Comparison of ENCODE assay signal across 9 mouse cellular contexts in genomic region chr12:74284685-74285054, GRCm38 (mm10). TPM values are rescaled to one million over a fixed set of nuclear protein-coding genes. Genes with fewer than 3 reads are reported as not detected.
A peak's percentile ranks its signal among the peaks of the same experiment; 100 is the strongest.
DNase-seq lines count a peak whose midpoint lies in the region; ATAC-seq and TF ChIP-seq lines count a peak whose summit lies in the region.
"Had no signal": no experiment of that assay in that cellular context is flagged by ENCODE, and none has a peak within 500 bp of the region (broad histone marks: within the 10 kb centered on the region; RNA-seq: fewer than 3 reads in every experiment).

No protein-coding gene starts in this region.

- DNase-seq in gastrocnemius, adult 2 months = no peak
- no peak for DNase-seq in gastrocnemius, adult 18-20 months (ENCODE audit: low spot score)
- DNase-seq in forebrain, postnatal 0 days = peak; percentile 57
- DNase-seq in left cerebral cortex, postnatal 36 days (ENCODE audit: low spot score in 2 of 2) = peak; percentile 62 to 65
- peak; percentile 57 to 64 for DNase-seq in right cerebral cortex, postnatal 36 days (ENCODE audit: low spot score in 2 of 2)
- no peak for DNase-seq in gastrocnemius, postnatal 14 days
- DNase-seq in thymus, postnatal 36 days = no peak

- H3K9me3 ChIP-seq in forebrain, postnatal 0 days (ENCODE audit: low read length) = no peaks in the 10 kb centered on the region
- H3K9me3 ChIP-seq: liver, embryonic 15.5 days had no signal

- H3K4me1 ChIP-seq in forebrain, postnatal 0 days (ENCODE audit: insufficient read depth) = peaks cover 5% of the 10 kb centered on the region; the same call in 1 of the 2 replicates
- H3K4me1 ChIP-seq: liver, embryonic 15.5 days had no signal

- ATAC-seq in cerebellum, adult (ENCODE audit: insufficient number of reproducible peaks, low FRiP score, low TSS enrichment) = peak; percentile 81
- peak; percentile 53 for ATAC-seq in forebrain, postnatal 0 days

- no peak overlapping the region for H3K27ac ChIP-seq in gastrocnemius, adult 2 months
- H3K27ac ChIP-seq in forebrain, postnatal 0 days (ENCODE audit: low read depth, low read length) = peak overlapping the region; percentile 57
- H3K27ac ChIP-seq: liver, embryonic 15.5 days had no signal

- no peaks in the 10 kb centered on the region for H3K36me3 ChIP-seq in forebrain, postnatal 0 days (ENCODE audit: insufficient read depth)
- H3K36me3 ChIP-seq: liver, embryonic 15.5 days had no signal

- peak overlapping the region; percentile 67 for H3K9ac ChIP-seq in forebrain, postnatal 0 days
- H3K9ac ChIP-seq: liver, embryonic 15.5 days had no signal

- H3K27me3 ChIP-seq in forebrain, postnatal 0 days (ENCODE audit: insufficient read depth, low read length) = no peaks in the 10 kb centered on the region

- H3K4me2 ChIP-seq in forebrain, postnatal 0 days (ENCODE audit: low read depth) = peak overlapping the region; percentile 78

- intact Hi-C loops in gastrocnemius, adult 2 months (cut with DNase I) = no loop called here
- intact Hi-C loops in left cerebral cortex, postnatal 36 days (cut with DNase I) = loop anchor here (5.0 kb wide), 3 partner anchors 52 to 177 kb away; no protein-coding TSS in a partner anchor
- intact Hi-C loops in gastrocnemius, postnatal 14 days (cut with DNase I; ENCODE audit: low total_unique reads) = no loop called here

- H3K4me3 ChIP-seq in gastrocnemius, adult 2 months = peak overlapping the region; percentile 55
- H3K4me3 ChIP-seq in forebrain, postnatal 0 days (ENCODE audit: low read depth, low read length) = peak overlapping the region; percentile 59
- H3K4me3 ChIP-seq: liver, embryonic 15.5 days had no signal

- TF ChIP-seq CTCF in gastrocnemius, adult 2 months (IDR thresholded peaks at IDR 0.05) = no peak
- no peak for TF ChIP-seq CTCF in forebrain, postnatal 0 days (IDR thresholded peaks at IDR 0.05; ENCODE audit: low read depth)

- 2% methylated on average over 11 of the region's 11 CpGs for WGBS in forebrain, postnatal 0 days

RNA-seq across cellular contexts. Expression of gene Gm11042, which starts 31.5 kb away (rescaled TPM):
- not detected for total RNA-seq in gastrocnemius, adult 2 months (2021)
- not detected for total RNA-seq in gastrocnemius, adult 18-20 months (2021)
- not detected in 2 replicates for total RNA-seq in forebrain, postnatal 0 days (2014; rRNA removed)
- not detected in 2 replicates for polyA plus RNA-seq in forebrain, postnatal 0 days (2015; fragmentation: Nextera tagmentation; extraction: Ambion mirVana)
- not detected for total RNA-seq in left cerebral cortex, postnatal 36 days (2021)
- total RNA-seq in gastrocnemius, postnatal 14 days (2021) = not detected
- polyA plus RNA-seq: liver, embryonic 15.5 days had no signal

Comparison
In these comparisons a context has a peak if more than half of its experiments do, and no peak if none do; other contexts are left out.
1. DNase-seq: peak in forebrain, postnatal 0 days (single experiment), left cerebral cortex, postnatal 36 days (2 of 2) and right cerebral cortex, postnatal 36 days (2 of 2); none in gastrocnemius, adult 2 months (single experiment), gastrocnemius, adult 18-20 months (single experiment), gastrocnemius, postnatal 14 days (single experiment) and thymus, postnatal 36 days (0 of 2).